Mouse (Mus musculus): Measurements from ENCODE around the gene Szrd1.

The Szrd1 gene

DNA sequence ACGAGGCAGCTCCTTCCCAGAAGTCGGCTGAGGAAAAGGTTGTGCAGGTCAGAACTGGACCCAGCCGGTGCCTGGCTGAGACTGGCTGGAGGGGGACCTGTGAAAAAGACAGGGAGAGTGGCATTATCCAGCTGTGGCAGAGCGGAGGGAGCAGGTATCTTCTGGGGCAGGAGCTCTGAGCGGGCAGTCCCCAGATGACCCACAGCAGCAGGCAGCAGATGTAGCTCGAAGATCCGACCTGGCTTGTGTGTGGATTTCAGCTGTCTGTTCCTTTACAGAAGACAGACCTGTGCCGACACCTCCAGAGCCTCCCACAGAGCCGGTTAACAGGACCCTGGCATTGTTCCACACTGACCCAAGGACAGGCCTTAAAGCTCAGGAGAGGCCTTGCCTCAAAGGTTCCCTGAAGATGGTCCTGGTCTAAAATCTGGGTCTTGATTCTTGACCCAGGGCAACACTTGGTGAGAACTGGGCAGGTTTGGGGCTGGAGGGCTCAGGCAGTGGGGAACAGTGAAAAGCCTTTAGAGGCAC, 72.0 kb downstream of the Szrd1 start:
- no peak for DNase-seq (ENCODE audit: inconsistent ontology term)

DNA sequence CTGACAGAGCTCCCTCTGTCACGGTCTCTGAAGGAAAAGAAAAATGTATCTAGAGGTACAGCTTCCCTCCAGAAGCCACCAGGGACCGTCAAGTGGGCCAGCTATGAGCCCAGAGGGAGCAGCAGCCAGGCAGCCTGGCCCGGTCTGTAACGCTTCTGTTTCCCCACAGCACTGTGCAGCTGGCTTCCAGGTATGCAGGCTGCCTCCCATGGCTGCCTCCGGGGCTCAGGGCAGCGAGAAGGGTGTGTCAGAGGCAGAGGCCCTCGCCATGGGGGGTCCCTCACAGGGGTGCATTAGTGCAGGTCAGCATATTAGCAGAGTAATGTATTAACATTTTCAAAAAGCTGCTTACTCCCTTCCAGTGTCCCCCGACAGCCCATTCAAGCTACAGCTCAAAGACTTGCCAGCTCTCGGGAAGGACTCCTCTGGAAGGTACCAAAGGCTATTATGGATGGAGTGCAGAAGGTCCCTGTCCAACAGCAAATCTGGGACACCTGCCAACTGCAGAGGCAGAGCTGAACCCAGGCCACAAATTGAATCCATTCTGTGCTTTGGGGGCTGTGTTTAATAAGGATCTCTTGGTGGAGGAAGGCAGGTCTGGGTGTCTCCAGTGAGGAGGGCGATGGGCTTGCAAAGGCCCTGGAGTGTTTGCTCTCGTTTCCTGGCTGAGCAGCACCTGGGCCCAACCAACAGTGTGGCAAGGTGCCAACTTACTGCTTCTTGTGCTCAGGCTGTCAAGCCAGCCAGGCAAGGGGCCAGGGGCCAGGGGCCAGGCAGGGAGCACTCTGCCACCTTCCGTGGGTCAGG, 72.7 kb downstream of the Szrd1 start:
- DNase-seq (ENCODE audit: inconsistent ontology term) = peak; percentile 33

DNA sequence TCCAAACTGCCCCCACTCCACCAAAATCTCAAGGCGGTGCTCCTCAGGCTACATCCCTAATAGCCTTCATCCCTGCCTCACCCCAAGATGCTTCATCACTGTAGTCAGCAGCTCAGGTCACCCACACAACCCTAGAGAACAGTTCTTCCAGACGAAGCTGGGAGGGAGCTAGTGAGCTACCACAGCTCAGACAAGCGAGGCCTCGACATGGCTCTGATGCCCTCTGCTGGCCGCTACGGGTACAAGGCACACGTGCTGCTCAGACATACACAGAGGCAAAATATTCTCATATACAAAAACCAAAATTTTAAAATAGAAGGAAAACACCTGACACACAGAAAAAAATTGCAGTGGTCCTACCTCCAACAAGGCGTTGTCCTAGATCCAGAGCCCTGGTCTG, 74.5 kb downstream of the Szrd1 start:
- DNase-seq (ENCODE audit: inconsistent ontology term) = peak; percentile 70

DNA sequence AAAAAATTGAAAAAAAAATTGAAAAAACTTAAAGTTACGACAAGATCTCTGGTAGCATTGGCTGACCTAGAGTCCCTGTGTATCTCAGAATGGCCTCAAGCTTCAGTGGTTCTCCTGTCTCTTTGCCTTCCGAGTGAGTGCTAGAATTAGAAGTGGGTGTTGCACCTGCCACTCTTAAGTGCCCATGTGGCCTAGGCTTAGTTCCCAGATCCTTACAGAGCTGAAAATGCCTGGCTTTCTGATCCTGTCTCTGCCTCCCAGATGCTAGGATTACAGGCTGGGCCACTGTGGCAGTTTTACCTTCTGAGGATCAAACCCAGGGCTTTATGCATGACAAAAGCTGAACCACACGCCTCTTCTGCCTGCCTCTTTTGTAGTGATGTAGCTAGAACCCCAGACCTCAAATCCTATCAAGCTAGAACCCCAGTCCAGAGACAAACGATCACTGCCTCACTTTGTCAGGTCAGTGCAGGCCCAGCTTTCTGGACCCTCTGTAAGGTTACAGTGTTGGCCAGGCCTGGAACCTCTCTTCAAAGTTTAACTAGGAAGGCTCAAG, 75.4 kb downstream of the Szrd1 start:
- DNase-seq (ENCODE audit: inconsistent ontology term) = no peak
